Mouse (Mus musculus): ENCODE data around the gene Nol3.

DNA sequence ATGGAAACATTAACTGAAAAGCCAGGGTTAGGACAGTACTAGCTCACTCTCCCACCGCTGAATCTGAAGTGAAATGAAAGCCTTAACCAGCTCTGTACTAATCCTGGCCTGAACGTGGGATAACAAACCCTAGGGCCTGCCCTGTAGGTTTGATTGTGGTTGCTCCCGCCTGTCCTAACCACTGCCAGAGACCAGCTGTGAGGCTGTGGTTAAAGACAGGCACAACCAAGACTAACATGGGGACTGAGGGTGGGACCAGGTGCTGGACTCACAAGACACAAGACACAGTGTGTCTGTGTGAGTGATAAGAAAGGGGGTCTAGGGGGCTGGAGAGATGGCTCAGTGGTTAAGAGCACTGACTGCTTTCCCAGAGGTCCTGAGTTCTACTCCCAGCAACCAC lies 4.6 kb downstream of the Nol3 start:
- TF ChIP-seq CTCF (IDR thresholded peaks at IDR 0.05; ENCODE audit: borderline replicate concordance, control insufficient read depth, extremely low read depth, insufficient read depth, low read length, poor library complexity) (no peak), POLR2A (IDR thresholded peaks at IDR 0.05; ENCODE audit: control insufficient read depth, extremely low read depth, insufficient read depth, low read length, poor library complexity) (no peak)
